Mouse (Mus musculus) limb, embryonic 13.5 days (tissue): ENCODE measurements around the gene Gm20741. TPM values are rescaled to one million over a fixed set of nuclear protein-coding genes. Genes with fewer than 3 reads are reported as not detected.

Experiments used
- polyA plus RNA-seq: library from polyadenylated mRNA; unstranded; fragments of >200 nt; fragmentation: Nextera tagmentation; extraction: Ambion mirVana; gene quantifications from 2 replicates; pipeline ENCODE4 v1.2.1, GENCODE M21; 2015

The Gm20741 gene
- polyA plus RNA-seq, 1 experiment from 2014 or later = not detected

Other genes starting within 250 kb of the Gm20741 start
- 4.1 and 5.4 TPM in 2 replicates for gene Cldn8, start 249.0 kb downstream of the Gm20741 start, polyA plus RNA-seq
- not detected in 2 replicates for gene Krtap24-1, start 199.9 kb downstream of the Gm20741 start, polyA plus RNA-seq
- gene 2310079G19Rik, start 184.6 kb downstream of the Gm20741 start, polyA plus RNA-seq = not detected in 2 replicates
- not detected in 2 replicates for gene Krtap26-1, start 164.4 kb downstream of the Gm20741 start, polyA plus RNA-seq
- not detected in 2 replicates for gene Krtap27-1, start 140.5 kb downstream of the Gm20741 start, polyA plus RNA-seq
- gene 2310061N02Rik, start 104.3 kb downstream of the Gm20741 start, polyA plus RNA-seq = not detected in 2 replicates
- not detected in 2 replicates for gene Krtap13-1, start 83.4 kb downstream of the Gm20741 start, polyA plus RNA-seq
- not detected in 2 replicates for gene Krtap13, start 60.6 kb downstream of the Gm20741 start, polyA plus RNA-seq
- gene 2310034C09Rik, start 53.4 kb downstream of the Gm20741 start, polyA plus RNA-seq = not detected in 2 replicates
- not detected in 2 replicates for gene 2310057N15Rik, start 38.0 kb downstream of the Gm20741 start, polyA plus RNA-seq
- gene Gm5965, start 34.3 kb downstream of the Gm20741 start, polyA plus RNA-seq = not detected in 2 replicates
- not detected in 2 replicates for gene Krtap15, start 8.0 kb upstream of the Gm20741 start, polyA plus RNA-seq
- gene Krtap14, start 13.9 kb upstream of the Gm20741 start, polyA plus RNA-seq = not detected in 2 replicates
- gene Krtap19-1, start 57.2 kb upstream of the Gm20741 start, polyA plus RNA-seq = not detected in 2 replicates
- not detected in 2 replicates for gene Krtap19-2, start 62.0 kb upstream of the Gm20741 start, polyA plus RNA-seq
- not detected in 2 replicates for gene Krtap19-3, start 65.8 kb upstream of the Gm20741 start, polyA plus RNA-seq
- not detected in 2 replicates for gene Krtap19-4, start 72.9 kb upstream of the Gm20741 start, polyA plus RNA-seq
- gene Krtap19-5, start 84.2 kb upstream of the Gm20741 start, polyA plus RNA-seq = not detected in 2 replicates
- not detected in 2 replicates for gene Krtap19-9b, start 120.0 kb upstream of the Gm20741 start, polyA plus RNA-seq
- not detected in 2 replicates for gene Krtap16-3, start 150.7 kb upstream of the Gm20741 start, polyA plus RNA-seq
- not detected in 2 replicates for gene Krtap22-2, start 198.5 kb upstream of the Gm20741 start, polyA plus RNA-seq
- not detected in 2 replicates for gene Gm10229, start 203.1 kb upstream of the Gm20741 start, polyA plus RNA-seq
- not detected in 2 replicates for gene Krtap6-1, start 219.5 kb upstream of the Gm20741 start, polyA plus RNA-seq
- not detected in 2 replicates for gene Gm10228, start 229.3 kb upstream of the Gm20741 start, polyA plus RNA-seq
- not detected in 2 replicates for gene Krtap6-5, start 235.7 kb upstream of the Gm20741 start, polyA plus RNA-seq